Mouse (Mus musculus): ENCODE measurements at regions not wholly inside any gene's neighbourhood (a gene's known extent, or its start where the extent isn't known, plus 50 kb on each side); places are given as distances from the start of the nearest gene placed in this dataset.

GRCm38 (mm10) chr17:88361161-88361560 is 79.3 kb upstream of the Foxn2 start:
- TF ChIP-seq CTCF (IDR thresholded peaks at IDR 0.05; ENCODE audit: low read depth, low read length) (no peak), POLR2A (IDR thresholded peaks at IDR 0.05; ENCODE audit: borderline replicate concordance, low read depth, low read length) (no peak)
